Mouse (Mus musculus): ENCODE results near the gene Ltbp2.

Ltbp2 gene

DNA sequence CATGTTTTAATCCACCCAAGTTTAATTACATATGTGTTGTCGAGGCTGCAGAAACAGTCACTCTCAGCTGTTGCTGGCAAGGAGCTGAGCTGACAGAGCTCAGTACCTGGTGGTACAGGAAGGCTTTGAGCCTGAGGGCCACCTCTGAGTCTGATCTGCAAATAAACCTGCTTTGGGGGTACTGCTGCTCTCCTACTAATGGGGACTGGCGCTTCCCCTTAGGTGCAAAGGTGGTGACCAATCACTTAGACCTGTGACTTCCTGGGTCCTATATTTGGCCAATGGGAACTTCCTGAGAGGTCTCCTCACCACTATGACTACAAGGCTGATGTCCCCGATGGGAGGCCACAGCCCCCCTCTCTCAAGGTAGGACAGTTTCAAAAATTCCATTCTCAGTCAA, 35.6 kb downstream of the Ltbp2 start:
- no peak for DNase-seq (ENCODE audit: low spot score in 2 of 2)

DNA sequence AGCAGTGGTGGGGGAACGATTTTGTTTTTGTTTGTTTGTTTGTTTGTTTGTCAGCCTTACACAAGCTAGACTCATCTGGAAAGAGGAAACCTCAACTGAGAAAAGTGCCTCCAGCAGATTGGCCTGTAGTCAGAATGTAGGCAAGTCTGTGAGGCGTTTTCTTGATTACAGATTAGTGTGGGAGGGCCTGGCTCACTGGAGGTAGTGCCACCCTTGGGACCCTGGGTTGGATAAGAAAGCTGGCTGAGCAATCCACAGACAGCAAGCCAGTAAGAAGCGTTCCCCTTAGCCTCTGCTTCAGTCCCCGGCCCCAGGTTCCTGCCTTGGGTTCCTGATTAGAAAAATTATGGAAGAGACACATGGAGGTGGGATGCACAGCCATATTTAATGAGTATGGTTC, 36.4 kb downstream of the Ltbp2 start:
- DNase-seq (ENCODE audit: low spot score in 2 of 2) = no peak

DNA sequence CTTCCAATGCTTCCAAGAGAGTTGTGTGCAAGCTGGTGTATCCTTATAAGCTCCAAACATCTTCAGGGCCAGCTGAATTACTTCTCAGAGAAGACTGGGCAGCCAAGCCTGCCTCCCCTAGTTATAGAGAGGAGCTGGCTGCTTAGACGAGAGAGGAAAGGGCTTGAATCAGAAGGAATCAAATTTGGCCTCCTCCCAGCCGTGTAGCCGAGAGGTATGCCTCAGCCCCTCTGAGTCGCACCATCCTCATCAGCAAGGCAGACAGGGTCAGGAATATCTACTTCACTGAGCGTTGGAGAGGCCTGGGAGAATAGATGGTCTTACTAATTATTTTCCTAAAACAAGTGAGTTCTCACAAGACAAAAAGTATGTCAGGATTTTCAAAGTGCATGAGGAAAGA, 40.7 kb downstream of the Ltbp2 start:
- DNase-seq (ENCODE audit: low spot score in 2 of 2) = no peak

GRCm38 (mm10) chr12:84834773-84835172, 41.6 kb downstream of the Ltbp2 start:
- DNase-seq (ENCODE audit: low spot score in 2 of 2) = no peak

- DNase-seq (ENCODE audit: low spot score in 2 of 2) = no peak
Measured at GRCm38 (mm10) chr12:84831648-84832047, 44.7 kb downstream of the Ltbp2 start.

- DNase-seq (ENCODE audit: low spot score in 2 of 2) = no peak
Measured at GRCm38 (mm10) chr12:84831141-84831540, 45.2 kb downstream of the Ltbp2 start.

DNA sequence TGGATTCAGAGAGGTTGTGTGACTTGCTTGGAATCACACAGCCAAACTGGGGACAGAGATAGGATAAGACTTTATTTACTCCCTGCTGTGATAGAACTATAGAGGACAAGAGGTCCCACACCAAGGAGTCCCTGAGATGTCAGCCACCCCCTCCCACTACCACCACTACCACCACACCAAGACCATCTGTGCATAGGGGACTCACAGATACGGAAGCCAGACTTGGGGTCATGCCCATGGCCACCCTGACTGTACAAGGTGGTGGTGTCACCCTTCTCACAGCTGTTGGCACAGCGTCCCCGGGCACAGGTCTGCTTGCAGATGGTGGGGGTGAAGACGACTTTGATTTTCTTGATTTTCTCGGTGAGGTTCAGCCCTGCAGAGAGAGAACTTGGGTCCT, 45.9 kb downstream of the Ltbp2 start:
- no peak for DNase-seq (ENCODE audit: low spot score in 2 of 2)

DNA sequence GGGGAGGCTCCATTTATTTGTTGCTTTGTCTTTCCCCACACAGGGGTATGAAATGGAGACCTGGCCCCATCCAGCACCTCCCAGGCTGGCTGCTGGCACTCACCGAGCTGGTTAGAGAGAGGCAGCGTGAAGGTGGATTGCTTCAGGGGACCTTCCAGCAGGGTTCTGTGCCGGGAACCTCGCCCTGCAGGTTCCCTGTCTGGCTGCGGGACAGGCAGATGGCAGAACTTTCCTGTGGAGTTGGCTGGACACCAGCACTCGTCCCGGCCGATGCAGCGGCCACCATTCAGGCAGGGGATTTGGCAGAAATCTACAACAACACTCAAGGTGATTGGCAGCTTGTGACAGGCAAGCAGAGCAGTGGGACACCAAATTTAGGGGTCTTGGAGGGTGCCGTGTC, 46.4 kb downstream of the Ltbp2 start:
- DNase-seq (ENCODE audit: low spot score in 2 of 2) = no peak

DNA sequence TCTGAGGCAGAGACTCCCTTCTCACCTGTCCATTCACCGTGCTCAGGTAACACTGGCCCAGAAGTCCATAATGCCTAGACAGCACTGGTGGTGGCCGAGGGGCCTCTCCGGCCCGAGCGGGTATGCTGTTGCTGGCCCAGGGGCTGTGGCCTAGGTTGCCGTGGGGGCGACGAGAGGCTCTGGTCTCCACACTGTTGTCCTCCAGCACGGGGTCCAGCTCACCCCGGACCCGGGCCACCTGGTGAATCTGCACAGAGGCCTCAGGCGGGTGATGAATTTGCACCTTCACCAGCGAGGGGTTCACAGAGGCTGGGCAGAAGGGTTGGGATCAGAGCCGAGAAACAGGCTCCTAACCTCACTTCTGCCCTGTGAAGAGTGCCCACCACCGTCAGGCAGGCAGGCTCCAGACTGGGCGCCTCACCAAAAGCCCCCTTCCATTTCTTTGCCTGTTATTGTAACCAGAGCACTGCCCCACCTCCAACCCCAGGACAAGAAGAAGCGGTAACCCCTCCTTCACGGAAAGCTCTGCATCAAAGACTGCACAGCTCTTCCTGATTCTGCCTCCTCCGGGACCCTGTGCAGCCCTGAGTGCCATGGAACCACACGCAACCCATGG, 47.1 kb downstream of the Ltbp2 start:
- DNase-seq (ENCODE audit: low spot score in 2 of 2) = no peak

- no peak for DNase-seq (ENCODE audit: low spot score in 2 of 2)
Measured at GRCm38 (mm10) chr12:84827384-84827933, 48.9 kb downstream of the Ltbp2 start.

- DNase-seq (ENCODE audit: low spot score in 2 of 2) = no peak
Measured at GRCm38 (mm10) chr12:84824203-84824602, 52.1 kb downstream of the Ltbp2 start.

- no peak for DNase-seq (ENCODE audit: low spot score in 2 of 2)
Measured at GRCm38 (mm10) chr12:84823601-84824000, 52.7 kb downstream of the Ltbp2 start.

GRCm38 (mm10) chr12:84819236-84820168, 56.8 kb downstream of the Ltbp2 start:
- DNase-seq (ENCODE audit: low spot score in 2 of 2) = no peak

GRCm38 (mm10) chr12:84818496-84818895, 57.8 kb downstream of the Ltbp2 start:
- DNase-seq (ENCODE audit: low spot score in 2 of 2) = no peak

DNA sequence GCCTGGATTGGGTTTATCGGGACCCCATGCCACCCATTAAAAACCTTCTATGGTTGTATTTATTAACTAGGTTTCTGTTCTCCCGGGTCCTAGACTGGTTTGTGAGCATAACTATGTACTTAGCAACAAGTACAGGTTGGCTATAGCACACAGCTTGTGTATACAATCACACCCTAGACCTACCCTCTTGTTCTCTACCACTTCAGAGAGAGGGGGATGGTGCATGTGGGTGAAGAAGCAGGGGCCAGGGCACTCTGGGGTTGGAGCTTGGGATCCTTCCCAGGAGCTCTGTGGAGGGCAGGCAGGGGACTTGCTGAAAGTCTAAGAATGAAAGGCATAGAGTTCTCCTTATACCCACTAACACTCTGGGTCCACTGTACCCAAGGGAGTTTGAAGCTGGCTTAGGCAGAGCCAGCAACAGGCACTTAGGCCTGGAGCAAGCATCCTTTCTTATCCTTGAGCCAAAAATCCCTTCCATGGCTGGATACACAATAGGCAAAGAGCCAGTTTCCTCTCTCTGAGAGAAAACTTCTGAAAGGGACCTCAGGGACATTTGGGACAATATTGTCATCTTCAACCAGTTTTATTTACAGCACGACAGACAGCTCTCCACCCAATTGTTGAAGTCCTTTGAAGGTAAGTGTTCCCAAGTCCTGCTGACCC, 61.5 kb downstream of the Ltbp2 start:
- DNase-seq (ENCODE audit: low spot score in 2 of 2) = no peak

- DNase-seq (ENCODE audit: low spot score in 2 of 2) = no peak
Measured at GRCm38 (mm10) chr12:84813773-84814172, 62.6 kb downstream of the Ltbp2 start.

DNA sequence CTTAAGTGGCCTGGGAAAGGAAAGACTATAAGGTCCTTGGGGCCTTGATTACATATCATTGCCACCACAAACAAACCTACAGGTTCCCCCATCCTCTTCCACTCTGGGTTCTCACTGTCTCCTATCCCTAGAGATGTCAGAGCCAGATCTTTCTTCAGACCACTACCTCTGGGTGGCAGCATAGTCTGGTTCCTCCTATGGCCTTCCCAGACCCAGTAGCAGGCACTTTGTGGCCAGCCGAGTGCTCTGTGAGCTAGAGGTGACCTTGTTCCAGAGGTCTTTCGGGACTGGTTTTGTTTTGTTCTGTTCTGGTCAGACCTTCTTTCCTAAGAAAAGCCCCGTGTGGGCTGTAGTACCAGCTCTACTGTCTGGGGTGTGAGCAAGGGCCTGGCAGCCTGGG, 64.3 kb downstream of the Ltbp2 start:
- DNase-seq (ENCODE audit: low spot score in 2 of 2) = no peak

DNA sequence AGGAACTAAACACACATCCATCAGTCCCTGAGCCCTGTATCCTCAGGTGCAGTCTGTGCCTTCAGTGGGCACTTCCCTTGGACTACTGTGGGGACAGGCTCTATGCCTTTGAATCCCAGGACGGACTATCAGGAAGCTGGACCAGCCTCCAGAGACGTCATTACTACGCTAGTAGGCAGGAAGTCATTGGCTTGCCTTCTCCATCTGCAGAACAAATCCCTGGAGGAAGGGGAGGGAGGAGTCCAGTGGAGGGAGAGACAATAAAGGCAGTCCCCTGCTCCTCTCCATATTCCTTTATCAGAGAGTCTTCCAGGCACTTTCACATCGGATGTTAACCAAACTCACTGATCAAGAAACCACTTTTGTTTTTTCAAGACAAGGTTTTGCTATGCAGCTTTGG, 64.8 kb downstream of the Ltbp2 start:
- no peak for DNase-seq (ENCODE audit: low spot score in 2 of 2)

- DNase-seq (ENCODE audit: low spot score in 2 of 2) = no peak
Measured at GRCm38 (mm10) chr12:84810810-84811209, 65.5 kb downstream of the Ltbp2 start.

DNA sequence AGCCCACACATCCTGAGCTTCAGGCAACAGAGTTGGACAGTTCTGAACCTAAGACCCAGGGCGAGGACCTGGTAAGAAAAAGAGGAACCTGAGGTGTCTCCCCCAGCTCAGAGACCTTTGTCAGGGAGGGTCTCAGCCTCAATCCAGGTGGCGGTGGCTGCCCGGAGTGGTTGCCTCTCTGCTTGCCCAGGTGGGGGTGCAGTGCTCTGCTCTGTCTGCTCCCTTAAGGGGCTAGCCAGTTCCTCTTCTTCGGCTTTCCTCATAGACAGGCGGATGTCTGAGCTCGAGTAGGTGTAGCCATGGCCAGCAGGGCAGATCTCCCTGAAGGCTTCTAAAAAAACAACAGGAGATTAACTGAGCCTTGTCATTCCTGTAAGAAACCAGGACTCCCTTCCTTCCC, 67.3 kb downstream of the Ltbp2 start:
- no peak for DNase-seq (ENCODE audit: low spot score in 2 of 2)

- DNase-seq (ENCODE audit: low spot score in 2 of 2) = no peak
Measured at GRCm38 (mm10) chr12:84807351-84807750, 69.0 kb downstream of the Ltbp2 start.

DNA sequence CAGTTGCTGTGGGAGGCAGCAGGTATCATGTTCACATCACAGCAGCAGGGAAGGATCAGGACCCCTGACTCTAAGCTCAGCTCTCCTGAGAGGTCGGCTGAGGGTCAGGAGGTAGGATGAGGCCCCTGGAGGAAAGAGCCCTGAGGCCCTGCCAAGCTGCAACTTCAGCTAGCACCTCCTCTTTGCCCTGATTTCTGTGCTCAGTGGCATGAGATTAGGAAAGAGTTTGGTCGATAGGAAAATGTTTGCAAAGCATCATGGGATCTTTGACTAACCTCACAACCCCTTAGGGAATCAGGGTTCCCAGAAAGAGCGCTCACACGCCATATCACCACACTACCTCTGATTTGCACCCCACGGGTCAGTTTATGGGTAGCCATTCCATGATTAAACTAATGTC, 69.6 kb downstream of the Ltbp2 start:
- DNase-seq (ENCODE audit: low spot score in 2 of 2) = no peak
